Mouse (Mus musculus): Measurements from ENCODE around the gene Hsd17b2. TPM values are rescaled to one million over a fixed set of nuclear protein-coding genes. Genes with fewer than 3 reads are reported as not detected.

Hsd17b2 gene
- polyA plus RNA-seq, 1 experiment, result 3.0 TPM

- Histone ChIP-seq H3K4me3 (ENCODE audit: insufficient read depth, low read depth, low read length) (no peak overlapping the region), H3K27ac (ENCODE audit: insufficient read depth, low read depth, low read length) (no peak overlapping the region), H3K36me3 (ENCODE audit: control insufficient read depth, insufficient read depth, low read length) (no peaks in the 10 kb centered on the region), H3K27me3 (replicated peaks; ENCODE audit: control insufficient read depth, insufficient read depth, low read length) (no peaks in the 10 kb centered on the region), H3K4me1 (ENCODE audit: control insufficient read depth, insufficient read depth, low read length) (no peaks in the 10 kb centered on the region)
- no peak for DNase-seq
- 96% methylated on average over 2 of the region's 2 CpGs for WGBS
- no peak for TF ChIP-seq CTCF (conservative IDR thresholded peaks at IDR 0.05; ENCODE audit: insufficient read depth, insufficient read length, low read depth, low read length)
- no peak for TF ChIP-seq POLR2A (IDR thresholded peaks at IDR 0.05; ENCODE audit: low read depth, low read length)
These were observed 96.4 kb downstream of the Hsd17b2 start for GRCm38 (mm10) chr8:117798066-117798465.

DNA sequence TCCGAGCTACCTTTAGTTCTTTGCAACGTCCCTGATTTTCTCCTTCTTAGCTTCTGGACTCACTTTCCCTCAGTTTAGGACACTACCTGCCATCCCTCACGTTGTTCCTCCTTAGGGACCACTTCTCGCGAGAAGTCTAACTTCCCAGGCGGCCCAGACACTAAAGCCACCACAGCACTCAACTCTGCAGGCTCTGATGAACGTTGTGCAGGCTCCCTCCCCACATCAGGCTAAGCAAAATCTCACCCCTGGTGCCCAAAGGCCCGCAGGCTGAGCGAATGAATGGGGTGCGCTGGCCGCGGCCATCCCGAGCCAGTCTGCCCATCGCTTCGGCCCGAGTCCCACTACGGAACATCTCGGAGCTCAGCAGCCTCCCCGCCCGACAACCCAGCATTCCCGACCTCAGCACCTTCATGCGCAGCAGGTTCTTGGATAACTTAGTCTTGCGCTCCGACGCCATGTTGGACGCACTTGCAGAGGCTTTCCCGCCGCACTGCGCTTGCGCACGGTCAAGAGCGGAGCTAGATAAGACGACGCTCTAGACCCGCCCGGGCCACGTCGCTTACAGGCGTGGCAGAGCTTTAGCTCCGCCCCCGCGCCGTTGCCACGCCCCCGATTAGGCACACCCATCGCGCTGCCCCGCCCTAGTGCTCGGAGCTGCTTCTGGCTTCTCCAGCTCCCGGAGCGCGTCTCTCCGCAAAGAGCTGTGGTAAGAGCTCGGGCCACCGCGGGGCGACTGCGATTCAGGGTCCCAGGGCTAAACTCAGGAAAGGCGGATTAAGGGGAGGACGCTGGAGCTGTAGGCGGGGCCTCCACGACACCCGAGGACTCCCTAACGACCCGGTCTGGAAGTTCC lies 100.0 kb downstream of the Hsd17b2 start, which contains the start of gene Mphosph6:
Gene Mphosph6 (minus strand): TSS at position 501 of the 856 bp plus-strand sequence.
- Histone ChIP-seq H3K36me3 (ENCODE audit: control insufficient read depth, insufficient read depth, low read length) (no peaks in the 10 kb centered on the region), H3K27me3 (replicated peaks; ENCODE audit: control insufficient read depth, insufficient read depth, low read length) (no peaks in the 10 kb centered on the region), H3K27ac (ENCODE audit: insufficient read depth, low read depth, low read length) (peak within 1 kb of the TSS; percentile 72), H3K4me1 (ENCODE audit: control insufficient read depth, insufficient read depth, low read length) (peaks cover 4% of the 10 kb centered on the region; the same call in 1 of the 2 replicates), H3K4me3 (ENCODE audit: insufficient read depth, low read depth, low read length) (peak within 1 kb of the TSS; percentile 61)
- TF ChIP-seq POLR2A (IDR thresholded peaks at IDR 0.05; ENCODE audit: low read depth, low read length), result peak; percentile 67
- TF ChIP-seq CTCF (conservative IDR thresholded peaks at IDR 0.05; ENCODE audit: insufficient read depth, insufficient read length, low read depth, low read length), result no peak
- peak; percentile 97 for DNase-seq
- WGBS, result under 1% methylated on average over 65 of the region's 65 CpGs

DNA sequence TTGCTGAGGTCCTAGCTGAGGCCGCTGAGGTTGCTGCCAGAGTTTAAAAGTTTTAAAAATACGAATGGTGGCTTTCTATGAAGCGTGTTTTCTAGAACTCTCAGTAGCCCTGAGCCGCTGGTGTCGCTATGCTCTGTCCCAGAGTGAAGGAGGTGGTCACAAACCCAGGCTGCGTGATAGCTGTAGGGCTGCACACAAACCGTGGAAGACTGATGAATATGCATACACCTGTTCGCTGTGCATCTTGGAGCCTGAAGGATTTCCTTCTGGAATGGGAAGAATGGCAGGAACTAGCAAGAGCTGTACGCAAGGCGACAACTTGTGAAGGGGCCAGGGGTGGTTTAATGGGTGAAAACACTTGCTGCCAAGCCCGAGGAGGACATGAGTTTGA lies 100.6 kb downstream of the Hsd17b2 start:
- Histone ChIP-seq H3K27ac (ENCODE audit: insufficient read depth, low read depth, low read length) (peak overlapping the region; percentile 72), H3K36me3 (ENCODE audit: control insufficient read depth, insufficient read depth, low read length) (no peaks in the 10 kb centered on the region), H3K4me3 (ENCODE audit: insufficient read depth, low read depth, low read length) (peak overlapping the region; percentile 61), H3K27me3 (replicated peaks; ENCODE audit: control insufficient read depth, insufficient read depth, low read length) (no peaks in the 10 kb centered on the region), H3K4me1 (ENCODE audit: control insufficient read depth, insufficient read depth, low read length) (peaks cover 4% of the 10 kb centered on the region; the same call in 1 of the 2 replicates)
- TF ChIP-seq POLR2A (IDR thresholded peaks at IDR 0.05; ENCODE audit: low read depth, low read length), result no peak
- DNase-seq, result no peak
- 2% methylated on average over 11 of the region's 11 CpGs for WGBS

DNA sequence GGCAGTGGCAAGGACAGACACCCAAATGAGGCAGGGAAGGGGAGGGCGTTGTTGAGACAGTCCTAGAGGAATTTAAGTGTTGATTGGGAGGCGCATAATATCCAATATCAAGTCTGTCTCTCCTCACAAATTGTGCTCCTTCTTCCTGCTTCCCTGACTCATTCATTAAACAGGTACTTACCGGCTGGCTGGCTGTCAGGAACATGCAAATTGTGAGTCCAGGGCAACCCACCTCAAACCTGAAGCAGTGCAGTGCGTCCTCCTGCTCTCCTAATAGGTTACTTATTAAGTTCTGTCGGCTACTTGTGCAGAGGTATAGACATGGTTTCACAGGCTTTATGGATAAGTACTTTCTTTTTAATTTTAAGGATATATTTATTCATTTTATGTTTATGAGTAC lies 103.7 kb downstream of the Hsd17b2 start:
- DNase-seq, result peak; percentile 79
- TF ChIP-seq CTCF (conservative IDR thresholded peaks at IDR 0.05; ENCODE audit: insufficient read depth, insufficient read length, low read depth, low read length), result no peak
- no peak for TF ChIP-seq POLR2A (IDR thresholded peaks at IDR 0.05; ENCODE audit: low read depth, low read length)
- Histone ChIP-seq H3K4me1 (ENCODE audit: control insufficient read depth, insufficient read depth, low read length) (peaks cover 4% of the 10 kb centered on the region; the same call in 1 of the 2 replicates), H3K4me3 (ENCODE audit: insufficient read depth, low read depth, low read length) (no peak overlapping the region), H3K36me3 (ENCODE audit: control insufficient read depth, insufficient read depth, low read length) (no peaks in the 10 kb centered on the region), H3K27ac (ENCODE audit: insufficient read depth, low read depth, low read length) (peak overlapping the region; percentile 56; the same call in 1 of the 2 replicates), H3K27me3 (replicated peaks; ENCODE audit: control insufficient read depth, insufficient read depth, low read length) (no peaks in the 10 kb centered on the region)
- WGBS, result 33% methylated on average over 5 of the region's 5 CpGs

Other genes with a start within 250 kb of the Hsd17b2 start
- 10.7 and 12.5 TPM in 2 replicates for gene Plcg2, start 203.6 kb upstream of the Hsd17b2 start, polyA plus RNA-seq (2012; rRNA removed)
- 6.6 and 7.4 TPM in 2 replicates for gene Sdr42e1, start 28.2 kb upstream of the Hsd17b2 start, polyA plus RNA-seq (2012; rRNA removed)
- 3.7 and 4.8 TPM in 2 replicates for gene Mphosph6, start 100.0 kb downstream of the Hsd17b2 start, polyA plus RNA-seq (2012; rRNA removed)